Mouse (Mus musculus): ENCODE data around the gene Slc22a16. TPM values are rescaled to one million over a fixed set of nuclear protein-coding genes. Genes with fewer than 3 reads are reported as not detected.

Slc22a16 gene
- polyA plus RNA-seq, 1 experiment from 2014 or later: not detected

- H3K4me2 ChIP-seq (replicated peaks; ENCODE audit: low read depth, low read length): 0 out of 2 replicates have a peak within 1 kb of the TSS, but pooled peaks have one; percentile 5
- H3K4me1 ChIP-seq (ENCODE audit: control insufficient read depth, insufficient read depth, low read length): peaks cover 4% of the 10 kb centered on the region; the same call in 1 of the 2 replicates
- no peak within 1 kb of the TSS for H3K9ac ChIP-seq (replicated peaks; ENCODE audit: low read depth, low read length)
- H3K27ac ChIP-seq (ENCODE audit: low read length): no peak within 1 kb of the TSS
- no peaks in the 10 kb centered on the region for H3K36me3 ChIP-seq (ENCODE audit: control insufficient read depth, insufficient read depth, low read length)
- no peaks in the 10 kb centered on the region for H3K27me3 ChIP-seq (ENCODE audit: control insufficient read depth, insufficient read depth, low read length)
- 45% methylated on average over 8 of the region's 8 CpGs for WGBS
- no peaks in the 10 kb centered on the region; the same call in 1 of the 2 replicates for H3K9me3 ChIP-seq (ENCODE audit: control insufficient read depth, low read depth, low read length)
- no peak within 1 kb of the TSS for H3K4me3 ChIP-seq (ENCODE audit: low read depth, low read length)
- 0 out of 2 replicates have a peak, but pooled peaks have one; percentile 61 for ATAC-seq (ENCODE audit: insufficient number of reproducible peaks, insufficient read depth, low FRiP score, low read depth)
Measured at GRCm38 (mm10) chr10:40629656-40630311, 59.6 kb downstream of the Slc22a16 start, which contains the start of gene Ddo. Ddo (plus strand) TSS chr10:40630011.

- WGBS: 67% methylated on average over 5 of the region's 5 CpGs
- Histone ChIP-seq H3K9ac (replicated peaks; ENCODE audit: low read depth, low read length) (no peak overlapping the region), H3K27ac (ENCODE audit: low read length) (no peak overlapping the region), H3K27me3 (ENCODE audit: control insufficient read depth, insufficient read depth, low read length) (no peaks in the 10 kb centered on the region), H3K4me1 (ENCODE audit: control insufficient read depth, insufficient read depth, low read length) (peaks cover 4% of the 10 kb centered on the region; the same call in 1 of the 2 replicates), H3K4me2 (replicated peaks; ENCODE audit: low read depth, low read length) (0 out of 2 replicates have a peak overlapping the region, but pooled peaks have one; percentile 5), H3K9me3 (ENCODE audit: control insufficient read depth, low read depth, low read length) (no peaks in the 10 kb centered on the region; the same call in 1 of the 2 replicates), H3K36me3 (ENCODE audit: control insufficient read depth, insufficient read depth, low read length) (no peaks in the 10 kb centered on the region), H3K4me3 (ENCODE audit: low read depth, low read length) (no peak overlapping the region)
- ATAC-seq (ENCODE audit: insufficient number of reproducible peaks, insufficient read depth, low FRiP score, low read depth): no peak
Measured at GRCm38 (mm10) chr10:40630457-40630856, 60.3 kb downstream of the Slc22a16 start.

DNA sequence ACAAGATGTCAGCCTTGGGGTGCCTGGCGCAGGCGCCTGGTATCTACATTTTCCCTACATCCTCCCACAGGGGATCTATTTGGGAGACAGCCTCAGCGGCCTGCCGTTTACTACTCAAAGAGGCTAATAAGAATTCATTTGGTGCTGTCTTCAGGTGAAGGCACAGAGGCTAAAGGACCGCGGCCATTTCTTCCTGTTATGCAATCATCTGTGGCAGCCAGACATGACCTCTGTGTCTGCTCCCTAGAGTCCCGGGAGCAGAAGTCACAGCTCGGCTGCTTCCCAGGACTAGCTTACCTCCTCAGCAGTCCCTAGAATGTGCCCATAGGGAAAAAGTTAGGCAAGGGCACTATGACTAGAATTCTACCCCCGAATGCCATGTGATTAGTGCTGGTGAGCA lies 60.8 kb downstream of the Slc22a16 start:
- peaks cover 4% of the 10 kb centered on the region; the same call in 1 of the 2 replicates for H3K4me1 ChIP-seq (ENCODE audit: control insufficient read depth, insufficient read depth, low read length)
- 79% methylated on average over 9 of the region's 9 CpGs for WGBS
- H3K36me3 ChIP-seq (ENCODE audit: control insufficient read depth, insufficient read depth, low read length): no peaks in the 10 kb centered on the region
- H3K27ac ChIP-seq (ENCODE audit: low read length): no peak overlapping the region
- no peak overlapping the region for H3K4me3 ChIP-seq (ENCODE audit: low read depth, low read length)
- ATAC-seq (ENCODE audit: insufficient number of reproducible peaks, insufficient read depth, low FRiP score, low read depth): no peak
- H3K9me3 ChIP-seq (ENCODE audit: control insufficient read depth, low read depth, low read length): no peaks in the 10 kb centered on the region; the same call in 1 of the 2 replicates
- no peak overlapping the region for H3K9ac ChIP-seq (replicated peaks; ENCODE audit: low read depth, low read length)
- H3K4me2 ChIP-seq (replicated peaks; ENCODE audit: low read depth, low read length): no peak overlapping the region
- H3K27me3 ChIP-seq (ENCODE audit: control insufficient read depth, insufficient read depth, low read length): no peaks in the 10 kb centered on the region

GRCm38 (mm10) chr10:40632087-40632486 lies 62.0 kb downstream of the Slc22a16 start:
- ATAC-seq (ENCODE audit: insufficient number of reproducible peaks, insufficient read depth, low FRiP score, low read depth): no peak
- Histone ChIP-seq H3K9ac (replicated peaks; ENCODE audit: low read depth, low read length) (no peak overlapping the region), H3K4me2 (replicated peaks; ENCODE audit: low read depth, low read length) (no peak overlapping the region), H3K9me3 (ENCODE audit: control insufficient read depth, low read depth, low read length) (no peaks in the 10 kb centered on the region; the same call in 1 of the 2 replicates), H3K4me3 (ENCODE audit: low read depth, low read length) (no peak overlapping the region), H3K36me3 (ENCODE audit: control insufficient read depth, insufficient read depth, low read length) (no peaks in the 10 kb centered on the region), H3K27me3 (ENCODE audit: control insufficient read depth, insufficient read depth, low read length) (no peaks in the 10 kb centered on the region), H3K4me1 (ENCODE audit: control insufficient read depth, insufficient read depth, low read length) (peaks cover 4% of the 10 kb centered on the region; the same call in 1 of the 2 replicates), H3K27ac (ENCODE audit: low read length) (no peak overlapping the region)
- 88% methylated on average over 3 of the region's 3 CpGs for WGBS

DNA sequence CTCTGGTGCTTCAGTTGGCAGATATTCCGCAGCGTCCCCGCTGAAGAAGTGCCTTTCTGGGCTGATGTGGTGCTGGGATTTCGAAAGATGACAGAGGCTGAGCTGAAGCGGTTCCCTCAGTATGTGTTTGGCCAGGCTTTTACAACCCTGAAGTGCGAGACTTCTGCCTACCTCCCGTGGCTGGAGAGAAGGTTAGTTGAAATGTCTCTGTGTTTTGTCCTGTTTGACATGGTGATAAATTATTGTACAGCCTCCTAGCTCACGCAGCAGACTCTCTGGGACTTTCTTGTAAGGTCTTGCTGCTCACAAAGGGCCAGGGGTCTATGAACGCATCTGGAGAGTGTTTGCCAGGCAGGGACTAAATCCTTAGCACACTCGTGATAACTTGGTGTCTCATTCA lies 67.2 kb downstream of the Slc22a16 start:
- Histone ChIP-seq H3K36me3 (ENCODE audit: control insufficient read depth, insufficient read depth, low read length) (no peaks in the 10 kb centered on the region), H3K27me3 (ENCODE audit: control insufficient read depth, insufficient read depth, low read length) (no peaks in the 10 kb centered on the region), H3K9ac (replicated peaks; ENCODE audit: low read depth, low read length) (no peak overlapping the region), H3K4me2 (replicated peaks; ENCODE audit: low read depth, low read length) (no peak overlapping the region), H3K4me1 (ENCODE audit: control insufficient read depth, insufficient read depth, low read length) (0 out of 2 replicates have a peak, but pooled peaks cover 4% of the 10 kb centered on the region), H3K9me3 (ENCODE audit: control insufficient read depth, low read depth, low read length) (no peaks in the 10 kb centered on the region), H3K4me3 (ENCODE audit: low read depth, low read length) (no peak overlapping the region), H3K27ac (ENCODE audit: low read length) (no peak overlapping the region)
- WGBS: 20% methylated on average over 10 of the region's 10 CpGs
- no peak for ATAC-seq (ENCODE audit: insufficient number of reproducible peaks, insufficient read depth, low FRiP score, low read depth)

- Histone ChIP-seq H3K27ac (ENCODE audit: low read length) (peak overlapping the region; percentile 11; the same call in 1 of the 2 replicates), H3K27me3 (ENCODE audit: control insufficient read depth, insufficient read depth, low read length) (no peaks in the 10 kb centered on the region), H3K36me3 (ENCODE audit: control insufficient read depth, insufficient read depth, low read length) (no peaks in the 10 kb centered on the region), H3K9me3 (ENCODE audit: control insufficient read depth, low read depth, low read length) (no peaks in the 10 kb centered on the region), H3K4me3 (ENCODE audit: low read depth, low read length) (no peak overlapping the region), H3K4me1 (ENCODE audit: control insufficient read depth, insufficient read depth, low read length) (0 out of 2 replicates have a peak, but pooled peaks cover 4% of the 10 kb centered on the region), H3K9ac (replicated peaks; ENCODE audit: low read depth, low read length) (no peak overlapping the region), H3K4me2 (replicated peaks; ENCODE audit: low read depth, low read length) (no peak overlapping the region)
- ATAC-seq (ENCODE audit: insufficient number of reproducible peaks, insufficient read depth, low FRiP score, low read depth): no peak
- WGBS: 57% methylated on average over 7 of the region's 7 CpGs
Measured at GRCm38 (mm10) chr10:40638276-40638675, 68.1 kb downstream of the Slc22a16 start.

GRCm38 (mm10) chr10:40638823-40639819 lies 69.0 kb downstream of the Slc22a16 start:
- ATAC-seq (ENCODE audit: insufficient number of reproducible peaks, insufficient read depth, low FRiP score, low read depth): no peak
- 67% methylated on average over 26 of the region's 26 CpGs for WGBS
- Histone ChIP-seq H3K36me3 (ENCODE audit: control insufficient read depth, insufficient read depth, low read length) (no peaks in the 10 kb centered on the region), H3K4me2 (replicated peaks; ENCODE audit: low read depth, low read length) (no peak overlapping the region), H3K4me1 (ENCODE audit: control insufficient read depth, insufficient read depth, low read length) (peaks cover 4% of the 10 kb centered on the region; the same call in 1 of the 2 replicates), H3K9ac (replicated peaks; ENCODE audit: low read depth, low read length) (no peak overlapping the region), H3K4me3 (ENCODE audit: low read depth, low read length) (no peak overlapping the region), H3K27ac (ENCODE audit: low read length) (no peak overlapping the region; the same call in 1 of the 2 replicates), H3K27me3 (ENCODE audit: control insufficient read depth, insufficient read depth, low read length) (no peaks in the 10 kb centered on the region), H3K9me3 (ENCODE audit: control insufficient read depth, low read depth, low read length) (no peaks in the 10 kb centered on the region)

GRCm38 (mm10) chr10:40640406-40640805 lies 70.3 kb downstream of the Slc22a16 start:
- Histone ChIP-seq H3K9me3 (ENCODE audit: control insufficient read depth, low read depth, low read length) (no peaks in the 10 kb centered on the region), H3K4me2 (replicated peaks; ENCODE audit: low read depth, low read length) (no peak overlapping the region), H3K27ac (ENCODE audit: low read length) (no peak overlapping the region), H3K4me1 (ENCODE audit: control insufficient read depth, insufficient read depth, low read length) (peaks cover 9% of the 10 kb centered on the region; the same call in 1 of the 2 replicates), H3K9ac (replicated peaks; ENCODE audit: low read depth, low read length) (no peak overlapping the region), H3K4me3 (ENCODE audit: low read depth, low read length) (no peak overlapping the region), H3K27me3 (ENCODE audit: control insufficient read depth, insufficient read depth, low read length) (no peaks in the 10 kb centered on the region), H3K36me3 (ENCODE audit: control insufficient read depth, insufficient read depth, low read length) (no peaks in the 10 kb centered on the region)
- 74% methylated on average over 4 of the region's 4 CpGs for WGBS
- ATAC-seq (ENCODE audit: insufficient number of reproducible peaks, insufficient read depth, low FRiP score, low read depth): no peak

All from stomach, embryonic 14.5 days (tissue).